Mouse (Mus musculus) gastrocnemius, adult 2 months (tissue): ENCODE measurements at regions not wholly inside any gene's neighbourhood (a gene's known extent, or its start where the extent isn't known, plus 50 kb on each side); places are given as distances from the start of the nearest gene placed in this dataset.
"Not testable (repeated sequence)": the region's sequence is repeated elsewhere in the genome, so short reads cannot be mapped to it uniquely, and the experiment has no call there.

Experiments used
- DNase-seq: peaks from one replicate; pipeline ENCODE4 v3.0.0; 2022
- H3K27ac ChIP-seq: fragments of 200-600 bp; 2 replicates; pipeline ENCODE4 v1.8.1; 2022; ENCODE audit warnings: mild to moderate bottlenecking
- H3K4me3 ChIP-seq: fragments of 200-600 bp; 2 replicates; pipeline ENCODE4 v1.8.1; 2022; ENCODE audit warnings: mild to moderate bottlenecking, moderate library complexity
- CTCF ChIP-seq: fragments of 200-600 bp; IDR thresholded peaks from 2 replicates; pipeline ENCODE4 v1.8.1; 2022; ENCODE audit warnings: antibody characterized with exemption, mild to moderate bottlenecking, moderate library complexity
- intact Hi-C: fragments of 180-260 bp; cut with DNase I; formaldehyde crosslinking; loops from one replicate; pipeline ENCODE4 v1.15.1; 2025

- no peak for DNase-seq
- Histone ChIP-seq H3K27ac (no peak overlapping the region), H3K4me3 (no peak overlapping the region)
- no peak for TF ChIP-seq CTCF
- intact Hi-C loops: no loop called here
These were observed 61.8 kb upstream of the Prkar2b start for GRCm38 (mm10) chr12:32122915-32123314.

- intact Hi-C loops, H3K4me3 ChIP-seq, DNase-seq, H3K27ac ChIP-seq: not testable (repeated sequence)
These were observed 60.9 kb upstream of the Prkar2b start for GRCm38 (mm10) chr12:32122007-32122406.

- H3K4me3 ChIP-seq: no peak overlapping the region
- no peak for DNase-seq
- H3K27ac ChIP-seq: no peak overlapping the region
- intact Hi-C loops: no loop called here
- TF ChIP-seq CTCF: no peak
These were observed 51.6 kb upstream of the Prkar2b start for GRCm38 (mm10) chr12:32112691-32113090.

- peak overlapping the region; percentile 38 for H3K27ac ChIP-seq
These were observed 50.5 kb upstream of the Prkar2b start for GRCm38 (mm10) chr12:32111508-32112119.

GRCm38 (mm10) chr12:32110903-32111302, 49.8 kb upstream of the Prkar2b start:
- Histone ChIP-seq H3K4me3 (no peak overlapping the region), H3K27ac (no peak overlapping the region)
- intact Hi-C loops: no loop called here
- peak; percentile 29 for DNase-seq
- no peak for TF ChIP-seq CTCF

More at GRCm38 (mm10) chr12:32111508-32112119, 50.5 kb upstream of the Prkar2b start:
- intact Hi-C loops: no loop called here
- no peak for DNase-seq
- H3K4me3 ChIP-seq: peak overlapping the region; percentile 9; the same call in 1 of the 2 replicates
- TF ChIP-seq CTCF: no peak
